Mouse (Mus musculus): ENCODE data around the gene Susd6. TPM values are rescaled to one million over a fixed set of nuclear protein-coding genes. Genes with fewer than 3 reads are reported as not detected.
A peak's percentile ranks its signal among the peaks of the same experiment; 100 is the strongest.

Gene Susd6
- polyA plus RNA-seq, 1 experiment from 2014 or later = 14.3 TPM

GRCm38 (mm10) chr12:80923602-80924001 lies 133.3 kb downstream of the Susd6 start:
- Histone ChIP-seq H3K4me2 (ENCODE audit: low read length) (no peak overlapping the region), H3K4me1 (ENCODE audit: control insufficient read depth, insufficient read depth, low read length) (no peaks in the 10 kb centered on the region), H3K9ac (replicated peaks; ENCODE audit: low read length) (no peak overlapping the region), H3K36me3 (ENCODE audit: control insufficient read depth, insufficient read depth, low read length) (no peaks in the 10 kb centered on the region), H3K27me3 (ENCODE audit: control insufficient read depth, insufficient read depth, low read length) (no peaks in the 10 kb centered on the region), H3K4me3 (replicated peaks; ENCODE audit: low read depth, low read length) (no peak overlapping the region), H3K9me3 (ENCODE audit: control insufficient read depth, low read length) (no peaks in the 10 kb centered on the region), H3K27ac (replicated peaks; ENCODE audit: low read depth, low read length) (no peak overlapping the region)
- ATAC-seq (ENCODE audit: low FRiP score, low TSS enrichment) (no peak), DNase-seq (no peak)
- WGBS = 64% methylated on average over 5 of the region's 5 CpGs

GRCm38 (mm10) chr12:80924205-80924604 lies 133.9 kb downstream of the Susd6 start:
- DNase-seq = peak; percentile 33
- 62% methylated on average over 3 of the region's 3 CpGs for WGBS

DNA sequence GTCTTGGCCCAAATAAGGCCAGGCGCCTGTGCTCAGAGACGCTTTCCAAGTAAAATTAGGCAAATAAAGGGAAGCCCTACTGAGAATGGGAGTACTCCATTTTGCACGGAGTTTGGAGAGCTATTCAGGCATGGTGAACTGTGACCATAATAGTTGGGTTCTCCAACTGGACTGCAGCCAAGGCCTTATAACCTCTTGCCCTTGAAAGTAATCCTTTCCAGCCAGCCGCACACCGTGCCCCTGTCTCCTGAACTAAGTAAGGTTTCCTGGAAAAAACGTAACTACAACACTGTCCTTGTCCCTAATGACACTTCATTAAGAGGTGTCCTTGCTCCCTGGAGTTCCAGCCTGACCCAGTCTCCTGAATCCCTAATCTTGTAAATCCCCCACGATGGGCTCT lies 135.6 kb downstream of the Susd6 start:
- H3K9ac ChIP-seq (replicated peaks; ENCODE audit: low read length) = no peak overlapping the region
- H3K27ac ChIP-seq (replicated peaks; ENCODE audit: low read depth, low read length) = no peak overlapping the region
- H3K4me1 ChIP-seq (ENCODE audit: control insufficient read depth, insufficient read depth, low read length) = no peaks in the 10 kb centered on the region
- 17% methylated on average over 7 of the region's 7 CpGs for WGBS
- no peaks in the 10 kb centered on the region for H3K9me3 ChIP-seq (ENCODE audit: control insufficient read depth, low read length)
- DNase-seq (peak; percentile 5), ATAC-seq (ENCODE audit: low FRiP score, low TSS enrichment) (no peak)
- H3K4me2 ChIP-seq (ENCODE audit: low read length) = no peak overlapping the region
- H3K4me3 ChIP-seq (replicated peaks; ENCODE audit: low read depth, low read length) = no peak overlapping the region
- no peaks in the 10 kb centered on the region for H3K27me3 ChIP-seq (ENCODE audit: control insufficient read depth, insufficient read depth, low read length)
- H3K36me3 ChIP-seq (ENCODE audit: control insufficient read depth, insufficient read depth, low read length) = no peaks in the 10 kb centered on the region

More at GRCm38 (mm10) chr12:80924205-80924604, 133.9 kb downstream of the Susd6 start:
- H3K9me3 ChIP-seq (ENCODE audit: control insufficient read depth, low read length) = no peaks in the 10 kb centered on the region
- no peak overlapping the region for H3K27ac ChIP-seq (replicated peaks; ENCODE audit: low read depth, low read length)
- H3K9ac ChIP-seq (replicated peaks; ENCODE audit: low read length) = no peak overlapping the region
- H3K4me3 ChIP-seq (replicated peaks; ENCODE audit: low read depth, low read length) = no peak overlapping the region
- no peaks in the 10 kb centered on the region for H3K4me1 ChIP-seq (ENCODE audit: control insufficient read depth, insufficient read depth, low read length)
- H3K4me2 ChIP-seq (ENCODE audit: low read length) = no peak overlapping the region
- no peak for ATAC-seq (ENCODE audit: low FRiP score, low TSS enrichment)
- H3K27me3 ChIP-seq (ENCODE audit: control insufficient read depth, insufficient read depth, low read length) = no peaks in the 10 kb centered on the region
- no peaks in the 10 kb centered on the region for H3K36me3 ChIP-seq (ENCODE audit: control insufficient read depth, insufficient read depth, low read length)

- ATAC-seq (ENCODE audit: low FRiP score, low TSS enrichment) = no peak
- no peak for DNase-seq
- no peaks in the 10 kb centered on the region for H3K27me3 ChIP-seq (ENCODE audit: control insufficient read depth, insufficient read depth, low read length)
- H3K9ac ChIP-seq (replicated peaks; ENCODE audit: low read length) = no peak overlapping the region
- no peaks in the 10 kb centered on the region for H3K4me1 ChIP-seq (ENCODE audit: control insufficient read depth, insufficient read depth, low read length)
- no peak overlapping the region for H3K4me3 ChIP-seq (replicated peaks; ENCODE audit: low read depth, low read length)
- 81% methylated on average over 4 of the region's 4 CpGs for WGBS
- H3K9me3 ChIP-seq (ENCODE audit: control insufficient read depth, low read length) = no peaks in the 10 kb centered on the region
- no peaks in the 10 kb centered on the region for H3K36me3 ChIP-seq (ENCODE audit: control insufficient read depth, insufficient read depth, low read length)
- H3K27ac ChIP-seq (replicated peaks; ENCODE audit: low read depth, low read length) = no peak overlapping the region
- no peak overlapping the region for H3K4me2 ChIP-seq (ENCODE audit: low read length)
Observed at GRCm38 (mm10) chr12:80926550-80926949, 136.2 kb downstream of the Susd6 start.

DNA sequence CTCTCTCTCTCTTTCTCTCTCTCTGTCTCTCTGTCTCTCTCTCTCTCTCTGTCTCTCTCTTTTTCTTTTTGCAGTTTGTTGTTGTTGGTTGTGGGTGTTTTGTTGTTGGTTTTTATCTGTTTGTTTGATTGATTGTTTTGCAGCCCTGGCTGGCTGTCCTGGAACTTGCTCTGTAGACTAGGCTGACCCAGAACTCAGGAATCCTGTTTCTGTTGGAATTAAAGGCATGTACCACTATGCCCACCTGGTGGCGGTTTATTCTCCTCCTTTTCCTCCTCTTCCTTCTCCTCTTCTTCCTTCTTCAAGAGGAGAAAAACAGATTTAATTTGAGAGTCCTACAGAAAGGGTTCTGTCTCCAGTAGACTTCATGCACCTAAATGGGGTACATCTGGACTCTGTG lies 137.2 kb downstream of the Susd6 start:
- no peak overlapping the region for H3K27ac ChIP-seq (replicated peaks; ENCODE audit: low read depth, low read length)
- no peaks in the 10 kb centered on the region for H3K36me3 ChIP-seq (ENCODE audit: control insufficient read depth, insufficient read depth, low read length)
- H3K4me1 ChIP-seq (ENCODE audit: control insufficient read depth, insufficient read depth, low read length) = no peaks in the 10 kb centered on the region
- no peaks in the 10 kb centered on the region for H3K9me3 ChIP-seq (ENCODE audit: control insufficient read depth, low read length)
- WGBS = 86% methylated on average over 1 of the region's 1 CpGs
- DNase-seq = no peak
- no peak overlapping the region for H3K9ac ChIP-seq (replicated peaks; ENCODE audit: low read length)
- H3K4me2 ChIP-seq (ENCODE audit: low read length) = no peak overlapping the region
- H3K27me3 ChIP-seq (ENCODE audit: control insufficient read depth, insufficient read depth, low read length) = no peaks in the 10 kb centered on the region
- ATAC-seq (ENCODE audit: low FRiP score, low TSS enrichment) = no peak
- H3K4me3 ChIP-seq (replicated peaks; ENCODE audit: low read depth, low read length) = no peak overlapping the region

DNA sequence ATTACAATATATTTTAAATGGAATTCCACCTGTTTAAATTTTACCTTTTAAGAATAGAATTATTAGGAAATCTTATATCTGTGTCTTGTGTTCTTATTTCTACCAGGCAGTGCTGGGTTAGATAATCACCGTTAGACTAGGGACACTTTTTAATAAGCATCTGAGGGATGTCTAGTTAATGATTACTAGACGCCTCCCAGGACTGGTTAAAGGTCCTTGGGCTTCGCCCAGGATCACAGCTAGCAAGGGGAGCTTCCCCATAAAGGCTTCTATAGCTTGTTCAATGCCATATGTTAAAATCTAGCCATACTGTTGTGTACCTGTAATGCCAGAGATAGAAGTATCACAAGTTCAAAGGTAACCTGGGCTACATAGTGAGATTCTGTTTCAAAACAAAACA lies 138.6 kb downstream of the Susd6 start:
- Histone ChIP-seq H3K27ac (replicated peaks; ENCODE audit: low read depth, low read length) (no peak overlapping the region), H3K9ac (replicated peaks; ENCODE audit: low read length) (no peak overlapping the region), H3K9me3 (ENCODE audit: control insufficient read depth, low read length) (no peaks in the 10 kb centered on the region), H3K4me1 (ENCODE audit: control insufficient read depth, insufficient read depth, low read length) (no peaks in the 10 kb centered on the region), H3K4me2 (ENCODE audit: low read length) (no peak overlapping the region), H3K4me3 (replicated peaks; ENCODE audit: low read depth, low read length) (no peak overlapping the region), H3K27me3 (ENCODE audit: control insufficient read depth, insufficient read depth, low read length) (no peaks in the 10 kb centered on the region), H3K36me3 (ENCODE audit: control insufficient read depth, insufficient read depth, low read length) (no peaks in the 10 kb centered on the region)
- DNase-seq (no peak), ATAC-seq (ENCODE audit: low FRiP score, low TSS enrichment) (no peak)
- 89% methylated on average over 3 of the region's 3 CpGs for WGBS

DNA sequence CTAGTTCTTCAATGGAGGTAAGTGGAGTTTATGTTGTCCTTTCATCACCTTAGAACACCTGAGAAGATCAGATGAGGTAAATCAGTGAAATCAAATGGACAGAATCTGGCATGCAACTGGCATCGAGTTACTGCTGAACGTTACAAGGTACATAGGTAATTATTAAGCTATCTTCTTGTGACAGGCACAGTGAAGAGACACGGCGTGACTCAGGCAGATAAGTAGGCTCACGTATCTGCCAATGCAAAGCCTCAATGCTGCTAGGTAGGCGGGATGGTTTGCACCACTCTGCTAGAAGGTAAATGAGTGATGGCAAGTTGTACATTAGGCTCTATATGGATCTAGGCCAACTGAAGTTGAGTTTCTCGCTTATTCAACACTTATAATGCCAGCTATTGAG lies 139.8 kb downstream of the Susd6 start:
- Histone ChIP-seq H3K4me3 (replicated peaks; ENCODE audit: low read depth, low read length) (no peak overlapping the region), H3K27me3 (ENCODE audit: control insufficient read depth, insufficient read depth, low read length) (no peaks in the 10 kb centered on the region), H3K4me1 (ENCODE audit: control insufficient read depth, insufficient read depth, low read length) (no peaks in the 10 kb centered on the region), H3K9ac (replicated peaks; ENCODE audit: low read length) (no peak overlapping the region), H3K36me3 (ENCODE audit: control insufficient read depth, insufficient read depth, low read length) (no peaks in the 10 kb centered on the region), H3K27ac (replicated peaks; ENCODE audit: low read depth, low read length) (no peak overlapping the region), H3K4me2 (ENCODE audit: low read length) (no peak overlapping the region), H3K9me3 (ENCODE audit: control insufficient read depth, low read length) (no peaks in the 10 kb centered on the region)
- DNase-seq = no peak
- 86% methylated on average over 7 of the region's 7 CpGs for WGBS
- ATAC-seq (ENCODE audit: low FRiP score, low TSS enrichment) = no peak

Other genes with a start within 250 kb of the Susd6 start
- gene Slc39a9, start 146.6 kb upstream of the Susd6 start, polyA plus RNA-seq (2014; fragmentation: Nextera tagmentation; extraction: Ambion mirVana) = 20.2 and 29.5 TPM in 2 replicates
- gene Erh, start 146.2 kb upstream of the Susd6 start, polyA plus RNA-seq (2014; fragmentation: Nextera tagmentation; extraction: Ambion mirVana) = 258 and 288 TPM in 2 replicates
- 2.5 and 3.5 TPM in 2 replicates for gene Plekhd1, start 97.9 kb upstream of the Susd6 start, polyA plus RNA-seq (2014; fragmentation: Nextera tagmentation; extraction: Ambion mirVana)
- 8.5 and 8.8 TPM in 2 replicates for gene Ccdc177, start 29.8 kb upstream of the Susd6 start, polyA plus RNA-seq (2014; fragmentation: Nextera tagmentation; extraction: Ambion mirVana)
- gene Srsf5, start 155.0 kb downstream of the Susd6 start, polyA plus RNA-seq (2014; fragmentation: Nextera tagmentation; extraction: Ambion mirVana) = 283 and 294 TPM in 2 replicates
- gene Slc10a1, start 178.2 kb downstream of the Susd6 start, polyA plus RNA-seq (2014; fragmentation: Nextera tagmentation; extraction: Ambion mirVana) = 0.49 and 0.50 TPM in 2 replicates
- 21.6 and 33.5 TPM in 2 replicates for gene Smoc1, start 236.3 kb downstream of the Susd6 start, polyA plus RNA-seq (2014; fragmentation: Nextera tagmentation; extraction: Ambion mirVana)